Mouse (Mus musculus) midbrain, embryonic 14.5 days (tissue): ENCODE results near the gene Zfp442. TPM values are rescaled to one million over a fixed set of nuclear protein-coding genes. Genes with fewer than 3 reads are reported as not detected.
"Not testable (repeated sequence)": the region's sequence is repeated elsewhere in the genome, so short reads cannot be mapped to it uniquely, and the experiment has no call there.

ENCODE experiments used
- ATAC-seq: fragments of 200-750 bp; cut with Nextera tagmentation; 2 replicates; pipeline ENCODE4 v1.8.0; 2017; ENCODE audit warnings: moderate number of reproducible peaks, moderate library complexity; ENCODE audit not compliant: low FRiP score, low TSS enrichment
- DNase-seq: peaks from one replicate; pipeline ENCODE4 v3.0.0-alpha.2; 2015
- H3K27ac ChIP-seq: fragments of 300-500 bp; sonication (generic); replicated peaks from 2 replicates; pipeline ENCODE4 v1.5.1; 2014; ENCODE audit warnings: mild to moderate bottlenecking, low read depth, low read length, moderate library complexity
- H3K27me3 ChIP-seq: fragments of 300-500 bp; sonication (generic); 2 replicates; pipeline ENCODE4 v1.6.1; 2014; ENCODE audit warnings: low read length, control low read depth, mixed read lengths; ENCODE audit not compliant: control insufficient read depth, insufficient read depth
- H3K36me3 ChIP-seq: fragments of 300-500 bp; sonication (generic); 2 replicates; pipeline ENCODE4 v1.6.1; 2014; ENCODE audit warnings: low read length, control low read depth; ENCODE audit not compliant: control insufficient read depth, insufficient read depth
- H3K4me1 ChIP-seq: fragments of 300-500 bp; sonication (generic); 2 replicates; pipeline ENCODE4 v1.6.1; 2014; ENCODE audit warnings: mild to moderate bottlenecking, antibody characterized with exemption, low read length, control low read depth; ENCODE audit not compliant: control insufficient read depth, insufficient read depth
- H3K4me2 ChIP-seq: fragments of 300-500 bp; sonication (generic); 2 replicates; pipeline ENCODE4 v1.6.1; 2014; ENCODE audit warnings: mild to moderate bottlenecking, low read length, moderate library complexity
- H3K4me3 ChIP-seq: fragments of 300-500 bp; sonication (generic); replicated peaks from 2 replicates; pipeline ENCODE4 v1.5.1; 2014; ENCODE audit warnings: low read depth, low read length
- H3K9ac ChIP-seq: fragments of 300-500 bp; sonication (generic); replicated peaks from 2 replicates; pipeline ENCODE4 v1.6.1; 2014; ENCODE audit warnings: mild to moderate bottlenecking, low read length, moderate library complexity
- H3K9me3 ChIP-seq: fragments of 300-500 bp; sonication (generic); 2 replicates; pipeline ENCODE4 v1.6.1; 2016; ENCODE audit warnings: low read length, control low read depth, mixed read lengths; ENCODE audit not compliant: control insufficient read depth
- WGBS: fragments of 180-500 bp; shearing (Covaris S2); extraction: QIAGEN DNeasy Blood & Tissue Kit; methylation state at CpG from one replicate; pipeline ENCODE4 v1.1.7; 2014; 5-methylcytosine and 5-hydroxymethylcytosine counted together
- polyA plus RNA-seq: library from polyadenylated mRNA; unstranded; fragments of >200 nt; fragmentation: Nextera tagmentation; extraction: Ambion mirVana; gene quantifications from 2 replicates; pipeline ENCODE4 v1.2.1, GENCODE M21; 2014

The Zfp442 gene
- polyA plus RNA-seq, 1 experiment from 2014 or later: 8.0 TPM

DNA sequence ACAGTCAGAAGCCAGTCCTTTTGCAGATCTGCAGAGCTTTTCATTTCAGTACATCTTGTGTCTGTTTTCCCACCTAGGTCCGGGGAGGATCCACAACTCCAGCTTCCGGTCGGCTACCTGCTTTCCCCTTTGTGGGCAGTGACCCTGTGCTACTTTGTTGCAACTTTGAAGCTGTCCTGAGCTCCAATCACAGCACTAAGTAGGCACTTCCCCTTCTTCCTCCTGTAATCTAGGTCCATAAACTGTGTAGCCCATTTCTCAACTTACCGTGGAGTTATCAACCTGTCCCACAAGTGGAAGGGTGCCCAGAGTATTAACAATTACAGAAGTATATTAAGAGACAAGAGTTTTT lies 88.4 kb downstream of the Zfp442 start:
- peak overlapping the region; percentile 58 for H3K4me3 ChIP-seq
- no peaks in the 10 kb centered on the region for H3K4me1 ChIP-seq
- ATAC-seq (no peak), DNase-seq (no peak)
- H3K9me3 ChIP-seq: no peaks in the 10 kb centered on the region
- H3K27ac ChIP-seq: peak overlapping the region; percentile 87
- WGBS: 14% methylated on average over 4 of the region's 4 CpGs
- peak overlapping the region; percentile 52 for H3K4me2 ChIP-seq
- no peaks in the 10 kb centered on the region for H3K36me3 ChIP-seq
- H3K9ac ChIP-seq: peak overlapping the region; percentile 74
- no peaks in the 10 kb centered on the region for H3K27me3 ChIP-seq

DNA sequence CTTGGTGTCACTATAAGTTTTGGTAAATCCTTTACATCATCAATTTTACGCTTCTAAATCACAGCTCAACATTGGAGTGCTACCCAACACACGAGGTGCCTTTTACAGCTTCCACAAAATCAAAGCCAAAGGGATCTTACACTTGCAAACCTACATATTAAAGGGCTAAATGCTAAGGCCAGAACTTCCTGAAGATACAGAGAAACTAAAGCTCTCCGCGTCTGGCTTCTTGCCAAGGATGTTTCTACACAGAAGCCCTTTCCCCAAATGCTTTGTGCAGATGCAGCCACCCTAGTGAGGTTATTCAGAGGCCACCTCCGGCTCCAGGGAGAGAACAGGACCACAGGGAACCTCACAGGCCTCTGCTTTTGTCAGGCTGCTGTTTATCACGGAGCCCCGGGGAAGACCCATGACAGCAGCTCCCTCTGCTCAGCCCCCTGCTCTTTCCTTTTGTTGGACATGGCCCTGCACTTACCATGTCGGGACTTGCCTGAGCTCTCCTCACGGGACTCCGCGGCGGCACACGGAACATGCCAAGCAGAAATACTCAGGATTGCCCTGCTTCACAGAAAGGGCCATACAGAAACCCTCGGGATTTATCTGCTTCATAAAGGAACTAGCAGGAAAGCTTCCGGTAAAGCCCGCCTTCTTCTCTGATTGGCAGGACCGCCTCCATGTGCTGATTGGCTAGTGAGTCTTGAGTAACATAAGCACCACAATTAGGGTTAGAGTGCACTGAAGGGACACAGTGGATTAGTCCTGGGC lies 89.0 kb downstream of the Zfp442 start, which contains the start of gene 3300002I08Rik:
Gene 3300002I08Rik, minus strand, starts transcription at position 653 of the 765 bp plus-strand sequence.
- H3K36me3 ChIP-seq, H3K27me3 ChIP-seq, H3K4me1 ChIP-seq, H3K9me3 ChIP-seq: not testable (repeated sequence)
- DNase-seq: peak; percentile 91
- Histone ChIP-seq H3K4me2 (peak within 1 kb of the TSS; percentile 52), H3K9ac (peak within 1 kb of the TSS; percentile 74), H3K4me3 (peak within 1 kb of the TSS; percentile 58), H3K27ac (peak within 1 kb of the TSS; percentile 87)
- ATAC-seq: peak; percentile 98
- WGBS: 2% methylated on average over 16 of the region's 17 CpGs

Other genes starting within 250 kb of the Zfp442 start
- 11.3 and 12.3 TPM in 2 replicates for gene Zfp937, start 233.4 kb downstream of the Zfp442 start, polyA plus RNA-seq
- gene Gm21994, start 195.9 kb downstream of the Zfp442 start, polyA plus RNA-seq: 1.8 and 2.8 TPM in 2 replicates
- 0.12 TPM in 1 of 2 replicates, not detected in the other for gene Gm14124, start 194.0 kb downstream of the Zfp442 start, polyA plus RNA-seq
- 0.95 and 0.98 TPM in 2 replicates for gene Gm10130, start 127.8 kb downstream of the Zfp442 start, polyA plus RNA-seq
- 14.8 and 19.7 TPM in 2 replicates for gene 3300002I08Rik, start 88.7 kb downstream of the Zfp442 start, polyA plus RNA-seq
- gene Zfp345, start 33.6 kb upstream of the Zfp442 start, polyA plus RNA-seq: 0.08 TPM in 1 of 2 replicates, not detected in the other
- 0.30 and 0.58 TPM in 2 replicates for gene Cst7, start 118.9 kb upstream of the Zfp442 start, polyA plus RNA-seq
- 33.4 and 42.5 TPM in 2 replicates for gene Apmap, start 157.1 kb upstream of the Zfp442 start, polyA plus RNA-seq
- 15.2 and 19.9 TPM in 2 replicates for gene Acss1, start 217.0 kb upstream of the Zfp442 start, polyA plus RNA-seq
- gene Vsx1, start 237.9 kb upstream of the Zfp442 start, polyA plus RNA-seq: not detected in 2 replicates